ENCODE assay signal across 8 mouse cellular contexts in genomic region chr5:67847253-67848165, GRCm38 (mm10). TPM values are rescaled to one million over a fixed set of nuclear protein-coding genes. Genes with fewer than 3 reads are reported as not detected.
DNase-seq lines count a peak whose midpoint lies in the region; ATAC-seq and TF ChIP-seq lines count a peak whose summit lies in the region.

Gene Atp8a1 (minus strand): TSS chr5:67847434.

- H3K4me2 ChIP-seq in hindbrain, embryonic 11.5 days (replicated peaks; ENCODE audit: low read depth, low read length), result peak within 1 kb of the TSS; percentile 85
- H3K4me2 ChIP-seq in lung, embryonic 16.5 days (ENCODE audit: low read depth, low read length), result peak within 1 kb of the TSS; percentile 95

- peak within 1 kb of the TSS; percentile 73 for H3K27ac ChIP-seq in hindbrain, embryonic 11.5 days (ENCODE audit: low read depth, low read length)
- H3K27ac ChIP-seq in lung, embryonic 16.5 days (ENCODE audit: low read length), result peak within 1 kb of the TSS; percentile 93
- peak within 1 kb of the TSS; percentile 78 for H3K27ac ChIP-seq in thymus, adult 2 months (ENCODE audit: control insufficient read depth, insufficient read depth, low read length)

- peak within 1 kb of the TSS; percentile 83 for H3K4me3 ChIP-seq in hindbrain, embryonic 11.5 days (ENCODE audit: low read depth, low read length)
- H3K4me3 ChIP-seq in lung, embryonic 16.5 days (ENCODE audit: low read length), result peak within 1 kb of the TSS; percentile 93
- H3K4me3 ChIP-seq in thymus, adult 2 months (ENCODE audit: control insufficient read depth, insufficient read depth, low read length), result peak within 1 kb of the TSS; percentile 96

- peak within 1 kb of the TSS; percentile 75 for H3K9ac ChIP-seq in hindbrain, embryonic 11.5 days (ENCODE audit: low read depth, low read length)
- H3K9ac ChIP-seq in lung, embryonic 16.5 days (ENCODE audit: low read length), result peak within 1 kb of the TSS; percentile 82

- peak; percentile 97 for DNase-seq in MN1 (ENCODE audit: low spot score)
- peak; percentile 99 for DNase-seq in cerebellum, adult 9-11 months
- DNase-seq in frontal cortex, adult 2 months (ENCODE audit: extremely low spot score in 1 of 2, low spot score in 1 of 2), result peak; percentile 95 to 98
- DNase-seq in hindbrain, embryonic 11.5 days (ENCODE audit: low spot score), result peak; percentile 99
- peak; percentile 98 for DNase-seq in layer of hippocampus, adult 9-11 months
- DNase-seq in ovary, adult 18-20 months (ENCODE audit: low spot score), result peak; percentile 97
- peak; percentile 99 for DNase-seq in thymus, adult 2 months

- WGBS in hindbrain, embryonic 11.5 days, result 1% methylated on average over 53 of the region's 64 CpGs
- WGBS in lung, embryonic 16.5 days, result 1% methylated on average over 42 of the region's 64 CpGs
- under 1% methylated on average over 63 of the region's 64 CpGs for WGBS in thymus, adult 2 months

- peak; percentile 97 for TF ChIP-seq POLR2A in thymus, adult 2 months (IDR thresholded peaks at IDR 0.05; ENCODE audit: control insufficient read depth, extremely low read depth, insufficient read depth, low read length, poor library complexity)

- no peaks in the 10 kb centered on the region for H3K27me3 ChIP-seq in hindbrain, embryonic 11.5 days (ENCODE audit: control insufficient read depth, insufficient read depth, low read length)
- no peaks in the 10 kb centered on the region for H3K27me3 ChIP-seq in lung, embryonic 16.5 days (ENCODE audit: control insufficient read depth, insufficient read depth, low read depth, low read length)
- H3K27me3 ChIP-seq in thymus, adult 2 months (ENCODE audit: control insufficient read depth, insufficient read depth, low read length), result no peaks in the 10 kb centered on the region

- peaks cover 4% of the 10 kb centered on the region; the same call in 1 of the 2 replicates for H3K4me1 ChIP-seq in hindbrain, embryonic 11.5 days (replicated peaks; ENCODE audit: control insufficient read depth, insufficient read depth, low read length)
- peaks cover 9% of the 10 kb centered on the region; the same call in 1 of the 2 replicates for H3K4me1 ChIP-seq in lung, embryonic 16.5 days (replicated peaks; ENCODE audit: control insufficient read depth, insufficient read depth, low read length)
- peaks cover 6% of the 10 kb centered on the region for H3K4me1 ChIP-seq in thymus, adult 2 months (replicated peaks; ENCODE audit: control insufficient read depth, insufficient read depth, low read length)

- H3K36me3 ChIP-seq in hindbrain, embryonic 11.5 days (ENCODE audit: control insufficient read depth, insufficient read depth, low read length), result no peaks in the 10 kb centered on the region
- no peaks in the 10 kb centered on the region for H3K36me3 ChIP-seq in lung, embryonic 16.5 days (ENCODE audit: control insufficient read depth, insufficient read depth, low read length)
- H3K36me3 ChIP-seq in thymus, adult 2 months (ENCODE audit: control insufficient read depth, insufficient read depth, low read length), result no peaks in the 10 kb centered on the region

- H3K9me3 ChIP-seq in hindbrain, embryonic 11.5 days (ENCODE audit: control insufficient read depth, low read length), result no peaks in the 10 kb centered on the region
- no peaks in the 10 kb centered on the region for H3K9me3 ChIP-seq in lung, embryonic 16.5 days (ENCODE audit: control insufficient read depth, low read length)

- TF ChIP-seq CTCF in thymus, adult 2 months (IDR thresholded peaks at IDR 0.05; ENCODE audit: borderline replicate concordance, control insufficient read depth, extremely low read depth, insufficient read depth, low read length, poor library complexity), result peak; percentile 43; the same call in 1 of the 2 replicates

- peak; percentile 94 for ATAC-seq in hindbrain, embryonic 11.5 days (ENCODE audit: low FRiP score)
- peak; percentile 98 for ATAC-seq in lung, embryonic 16.5 days (ENCODE audit: low read depth)

RNA-seq across cellular contexts. Expression of gene Atp8a1, which starts in this region (rescaled TPM):
- polyA plus RNA-seq in frontal cortex, adult 2 months (2012; rRNA removed), result 56.3 and 66.2 TPM in 2 replicates
- polyA plus RNA-seq in hindbrain, embryonic 11.5 days (2014; fragmentation: Nextera tagmentation; extraction: Ambion mirVana), result 23.6 and 24.8 TPM in 2 replicates
- 55.2 and 57.3 TPM in 2 replicates for polyA plus RNA-seq in lung, embryonic 16.5 days (2015; fragmentation: Nextera tagmentation; extraction: Ambion mirVana)
- 27.8 and 63.5 TPM in 2 replicates for polyA plus RNA-seq in thymus, adult 2 months (2012; rRNA removed)

Comparison
In these comparisons a context has a peak if more than half of its experiments do, and no peak if none do; other contexts are left out.
1. Peak in every context shown above with its lines: DNase-seq, ATAC-seq, H3K4me3 ChIP-seq and H3K27ac ChIP-seq.